Mouse (Mus musculus): ENCODE measurements around the gene Stox1.

- TF ChIP-seq CTCF (IDR thresholded peaks at IDR 0.05; ENCODE audit: insufficient read depth, low read depth, low read length) (no peak), POLR2A (IDR thresholded peaks at IDR 0.05; ENCODE audit: insufficient read depth, low read depth, low read length) (no peak)
These were observed 992 bp downstream of the Stox1 start for GRCm38 (mm10) chr10:62724936-62725335.
